Mouse (Mus musculus): Measurements from ENCODE around the gene Vwa5b2.
A peak's percentile ranks its signal among the peaks of the same experiment; 100 is the strongest.

Vwa5b2 gene

DNA sequence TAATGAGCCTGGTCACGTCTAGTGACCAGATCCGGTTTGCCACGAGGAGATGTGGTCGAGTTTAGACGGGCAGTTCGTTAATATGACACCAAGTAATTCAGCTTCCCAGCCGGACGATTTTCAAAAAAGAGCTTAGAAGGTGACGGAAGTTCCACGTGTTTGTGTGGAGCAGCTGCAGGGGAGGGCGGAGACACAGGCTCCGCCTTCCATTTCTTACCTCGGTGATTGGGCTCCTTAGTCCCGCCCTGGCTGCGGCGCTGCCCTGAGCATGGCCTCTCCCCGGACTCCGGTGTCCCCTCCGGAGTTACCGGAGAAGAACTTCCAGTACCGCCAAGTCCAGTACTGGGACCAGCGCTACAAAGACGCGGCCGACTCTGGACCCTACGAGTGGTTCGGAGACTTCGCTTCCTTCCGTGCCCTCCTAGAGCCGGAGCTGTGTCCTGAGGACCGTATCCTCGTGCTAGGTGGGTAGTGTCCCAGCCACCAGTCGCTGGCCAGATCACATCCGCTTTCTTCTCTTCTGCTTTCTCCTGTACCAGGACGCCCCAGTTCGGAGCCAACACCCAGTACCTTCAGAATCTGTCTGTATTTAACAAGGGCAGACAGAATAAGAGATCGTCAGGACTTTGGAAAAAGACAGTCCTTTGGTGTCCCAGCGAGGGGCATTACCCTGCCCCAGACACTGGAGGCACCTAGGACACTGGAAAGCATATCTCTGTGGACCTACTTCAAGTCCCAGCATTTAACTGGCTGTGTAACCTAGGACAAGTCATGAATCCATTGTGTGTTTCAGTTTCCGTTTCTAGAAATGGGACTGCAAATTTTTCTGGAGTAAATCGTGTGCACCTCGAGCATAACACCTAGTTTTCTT, 22.3 kb downstream of the Vwa5b2 start, which contains the start of the genes Eef1akmt4, Gm49333 and Alg3:
Gene Eef1akmt4 (plus strand): TSS at position 237 of the 871 bp plus-strand sequence.
Gene Gm49333 (plus strand): TSS at position 254 of the 871 bp plus-strand sequence.
Gene Alg3 (minus strand): TSS at position 379 of the 871 bp plus-strand sequence.
- peak; percentile 90 for DNase-seq

DNA sequence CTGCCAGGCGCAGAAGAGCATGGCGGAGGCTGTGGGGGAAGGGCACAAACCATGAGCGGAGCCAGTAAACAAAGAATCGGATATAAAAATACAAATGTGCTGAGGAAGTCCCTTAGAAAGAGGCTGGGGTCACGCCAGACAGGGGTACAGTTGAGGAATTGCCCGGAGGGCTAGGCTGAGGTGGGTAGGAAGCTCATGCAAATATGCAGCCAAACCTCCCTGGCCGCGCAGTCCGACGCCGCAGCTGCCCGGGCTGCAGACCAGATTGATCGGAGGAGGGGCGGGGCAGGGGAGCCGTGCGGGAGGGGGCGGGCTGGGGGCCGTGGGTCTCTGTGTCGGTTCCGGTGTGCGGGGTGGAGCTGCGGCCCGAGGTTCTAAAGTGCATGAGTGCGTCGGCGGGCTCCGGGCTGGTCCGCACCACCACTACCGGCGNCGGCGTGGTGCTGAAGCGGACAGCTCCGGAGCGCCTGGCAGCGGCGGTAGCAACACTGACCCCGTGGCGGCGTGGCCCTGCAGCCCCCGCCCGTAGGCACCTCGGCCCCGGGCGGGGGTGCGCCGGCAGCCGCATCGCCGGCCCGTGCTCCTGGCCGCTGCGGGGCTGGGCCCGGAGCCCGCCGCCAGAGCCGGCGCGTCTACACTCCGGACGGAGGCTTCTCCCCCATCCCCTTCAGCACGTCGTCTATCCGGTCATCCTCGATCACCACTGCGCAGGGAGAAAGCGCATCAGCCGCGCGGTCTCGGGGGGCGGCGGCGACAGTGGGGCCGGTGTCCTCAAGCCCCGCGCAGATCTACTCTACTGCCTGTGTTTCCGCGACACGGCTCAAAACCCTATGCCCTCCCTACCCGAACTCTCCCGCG, 30.5 kb downstream of the Vwa5b2 start:
- DNase-seq = peak; percentile 66

DNA sequence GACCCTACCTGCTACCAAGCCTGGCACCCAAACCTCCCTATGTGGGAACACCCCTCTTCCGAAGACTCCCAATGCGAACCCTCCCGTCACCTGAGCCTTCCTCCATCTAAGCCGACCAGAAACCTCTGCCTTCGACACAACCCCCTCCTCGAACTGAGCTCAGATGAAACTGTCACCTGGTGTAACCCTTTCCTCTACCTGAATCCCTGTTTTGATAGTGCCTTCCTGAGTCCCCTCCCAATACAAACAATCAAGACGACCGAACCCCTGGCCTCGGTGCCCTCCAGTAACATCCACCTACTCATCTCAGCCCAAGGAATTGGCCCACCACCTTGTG, 31.1 kb downstream of the Vwa5b2 start:
- DNase-seq = no peak

DNA sequence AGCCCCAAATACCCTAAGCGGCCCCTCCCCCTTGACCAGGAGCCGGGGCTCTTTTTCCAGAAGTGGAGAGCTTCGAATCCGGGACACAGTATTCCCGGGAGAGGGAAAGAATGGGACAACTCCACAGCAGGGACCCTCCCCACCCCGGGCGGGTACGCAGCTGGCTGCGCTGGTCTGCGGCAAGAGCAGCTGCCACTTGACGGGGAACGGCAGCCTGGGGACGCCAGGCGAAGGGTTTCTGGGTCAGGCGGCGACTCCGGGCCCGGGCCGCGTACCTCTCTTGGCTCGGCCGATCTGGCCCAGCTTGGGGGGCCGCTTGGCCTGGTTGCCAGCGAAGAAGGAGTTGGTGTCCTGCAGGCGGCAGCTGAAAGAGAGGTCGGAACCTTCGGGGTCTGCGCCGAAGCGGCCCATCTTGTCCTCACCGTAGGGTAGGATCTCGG, 31.5 kb downstream of the Vwa5b2 start:
- DNase-seq = no peak

DNA sequence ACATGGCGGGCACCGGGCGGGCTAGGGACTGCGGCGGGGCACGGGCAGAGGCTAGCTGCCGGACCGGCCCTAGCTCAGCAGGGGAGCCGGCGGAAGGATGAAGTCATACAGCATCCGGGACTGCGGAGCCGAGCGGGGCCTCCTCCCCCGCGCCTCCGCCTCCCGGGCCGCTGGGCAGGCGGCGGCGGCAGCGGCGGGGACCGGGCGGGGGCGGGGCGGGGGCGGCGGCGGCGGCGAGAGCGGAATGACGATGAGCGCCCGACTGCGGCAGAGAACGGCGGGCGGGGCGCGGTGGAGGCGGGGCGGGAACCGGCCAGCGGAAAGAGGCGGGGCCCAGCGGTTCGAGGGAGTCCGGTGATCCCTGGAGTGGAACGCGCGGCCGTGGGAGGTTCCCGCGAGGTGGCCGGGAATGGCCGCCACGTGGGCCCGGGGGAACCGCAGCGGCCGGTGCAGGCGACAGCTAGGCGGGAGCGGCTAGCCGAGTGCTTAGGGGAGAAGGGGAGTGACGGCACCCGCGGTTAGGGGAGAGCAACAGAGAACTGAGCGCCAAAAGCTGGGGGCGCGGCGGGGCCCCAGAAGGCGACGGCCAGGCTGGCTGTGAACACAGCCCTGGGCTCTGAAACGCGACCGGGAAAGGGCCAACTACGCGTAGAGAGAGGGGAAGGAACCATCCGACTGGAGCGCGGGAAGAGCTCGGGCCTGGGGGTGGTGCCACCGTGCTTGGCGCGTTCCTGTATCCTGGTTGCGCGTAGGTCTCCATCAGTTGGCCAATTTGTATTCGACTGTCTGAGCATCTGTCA, 32.1 kb downstream of the Vwa5b2 start, which contains the start of gene Camk2n2:
Gene Camk2n2 (minus strand): TSS at position 97 of the 800 bp plus-strand sequence.
- peak; percentile 82 for DNase-seq

DNA sequence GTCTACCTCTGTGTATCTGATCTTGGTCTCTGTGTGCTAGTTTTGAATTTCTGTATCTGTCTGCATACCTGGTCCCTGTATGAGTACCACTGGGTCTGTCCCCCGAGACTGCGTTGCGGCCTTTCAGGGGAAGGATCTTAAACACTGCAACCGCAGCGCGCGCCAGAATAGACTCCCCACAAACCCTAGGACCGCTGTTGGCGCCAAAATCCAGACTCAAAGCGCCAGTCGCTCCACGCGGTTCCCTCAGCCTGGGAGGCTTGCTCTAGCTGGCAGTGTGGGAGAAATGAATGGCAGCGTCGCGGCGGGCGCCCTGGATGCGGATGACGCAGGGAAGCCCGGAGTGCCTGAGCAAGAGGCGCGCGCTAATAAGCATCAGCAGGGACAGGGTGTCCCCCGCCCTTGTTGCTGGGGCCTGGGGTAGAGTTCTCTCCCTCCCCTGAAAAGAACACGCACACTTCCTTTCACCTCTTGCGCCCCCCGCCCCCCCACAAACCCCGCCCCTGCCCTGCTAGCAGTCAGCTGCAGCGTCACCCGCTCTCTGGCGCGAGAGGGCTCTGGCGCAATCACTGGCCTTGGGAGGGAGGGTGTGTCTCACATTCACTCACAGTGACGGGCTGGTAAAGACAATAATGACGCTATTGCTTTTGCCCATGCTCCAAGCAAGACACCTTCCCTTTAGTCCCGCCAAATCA, 32.9 kb downstream of the Vwa5b2 start:
- peak; percentile 52 for DNase-seq

DNA sequence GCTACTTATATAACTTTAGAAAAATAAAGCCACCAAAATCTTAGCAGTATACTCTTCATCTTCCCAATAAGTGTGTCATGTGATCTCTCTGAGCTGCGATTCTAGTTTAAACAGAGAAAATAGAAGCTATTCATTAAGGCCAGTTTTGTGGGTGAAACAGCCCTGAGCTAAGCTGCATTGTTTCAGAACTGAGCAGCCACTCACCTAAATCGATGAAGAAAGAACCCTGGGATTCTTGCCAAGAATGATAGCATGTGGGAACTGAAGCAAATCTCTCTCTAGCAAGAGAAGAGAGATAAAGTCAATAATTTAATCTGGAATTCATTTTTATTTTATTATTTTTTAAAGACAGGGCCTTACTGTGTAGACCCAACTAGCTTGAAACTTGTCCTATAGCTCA, 33.9 kb downstream of the Vwa5b2 start:
- no peak for DNase-seq

DNA sequence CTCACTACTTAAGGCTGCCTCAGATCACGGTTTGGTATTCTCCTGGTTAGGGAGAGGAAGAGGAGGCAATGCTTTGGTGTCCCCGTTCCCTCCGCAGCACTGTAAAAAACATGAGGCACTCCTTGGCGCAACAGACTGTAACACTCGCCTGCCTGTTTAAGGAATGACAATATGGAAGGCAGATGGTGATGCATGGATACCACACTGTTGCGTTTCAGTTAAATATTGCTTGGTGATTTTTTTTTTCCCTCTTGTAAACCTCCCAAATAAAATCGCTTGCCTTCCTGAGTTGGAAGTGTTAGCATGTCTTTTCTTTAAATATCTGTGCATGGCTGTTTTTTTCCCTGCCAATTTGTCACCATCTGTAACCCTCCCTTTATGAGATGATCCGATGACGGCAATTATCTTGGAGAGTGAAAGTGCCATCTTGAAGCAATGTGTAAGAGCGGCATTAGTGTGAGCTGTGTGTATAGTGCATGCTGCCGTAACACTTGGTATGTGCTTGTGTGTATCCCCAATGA, 39.7 kb downstream of the Vwa5b2 start:
- DNase-seq = no peak

DNA sequence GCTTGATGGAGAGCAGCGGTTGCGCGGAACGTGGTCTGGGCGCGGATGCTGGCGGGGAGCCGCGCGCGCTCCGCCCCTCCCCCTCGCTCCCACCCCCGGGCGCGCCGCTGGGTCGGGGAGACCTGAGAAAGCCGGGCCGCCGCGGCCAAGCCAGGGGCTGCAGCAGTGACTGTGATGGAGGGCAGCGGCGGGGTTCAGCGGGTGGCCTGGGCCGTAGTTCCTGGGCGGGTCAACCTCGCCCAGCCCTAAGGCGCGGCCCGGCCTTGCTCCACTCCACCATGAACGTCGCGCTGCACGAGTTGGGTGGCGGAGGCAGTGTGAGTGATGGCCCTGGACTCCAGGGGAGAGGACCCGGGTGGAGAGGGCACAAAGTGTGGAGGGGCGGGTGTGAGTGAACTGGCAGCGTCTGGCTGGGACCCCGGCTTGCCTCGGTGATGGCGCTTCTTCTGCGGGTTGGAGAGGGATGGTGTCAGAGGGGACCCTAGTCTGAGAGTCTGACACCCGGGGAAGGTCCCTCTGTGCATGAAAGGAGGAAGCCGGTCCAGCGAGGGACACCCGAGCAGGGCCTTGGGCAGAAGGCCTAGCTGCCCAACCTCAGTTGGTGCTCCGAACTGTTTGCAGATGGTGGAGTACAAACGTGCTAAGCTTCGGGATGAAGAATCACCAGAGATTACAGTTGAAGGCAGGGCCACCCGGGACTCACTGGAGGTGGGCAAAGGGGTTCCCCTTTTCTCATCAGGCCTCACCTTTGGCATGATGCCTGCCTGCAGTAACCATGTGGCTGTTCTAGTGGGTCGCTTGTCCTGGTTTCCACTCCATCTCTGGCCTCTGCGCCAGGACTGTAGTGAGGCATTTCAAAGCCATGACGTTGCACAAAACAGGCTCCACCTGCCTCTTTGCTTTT, 40.7 kb downstream of the Vwa5b2 start, which contains the start of gene Ece2:
Gene Ece2 (plus strand): TSS at position 98 of the 904 bp plus-strand sequence.
- DNase-seq = peak; percentile 32

DNA sequence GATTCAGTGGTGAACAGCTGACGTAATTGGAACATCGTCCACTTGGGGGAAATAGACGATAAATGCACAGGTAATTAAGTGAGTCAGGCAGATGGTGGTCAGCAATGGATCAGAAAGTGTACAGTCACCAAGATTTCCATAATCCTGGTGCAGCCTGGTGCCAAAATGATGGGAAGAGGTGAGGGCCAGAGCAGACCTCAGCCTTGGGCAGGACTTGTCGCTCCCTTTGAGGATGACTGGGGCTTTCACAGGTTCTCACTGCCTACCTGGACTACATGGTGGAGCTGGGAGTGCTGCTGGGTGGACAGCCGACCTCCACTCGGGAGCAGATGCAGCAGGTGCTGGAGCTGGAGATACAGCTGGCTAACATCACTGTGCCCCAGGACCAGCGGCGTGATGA, 48.1 kb downstream of the Vwa5b2 start:
- DNase-seq = no peak

DNA sequence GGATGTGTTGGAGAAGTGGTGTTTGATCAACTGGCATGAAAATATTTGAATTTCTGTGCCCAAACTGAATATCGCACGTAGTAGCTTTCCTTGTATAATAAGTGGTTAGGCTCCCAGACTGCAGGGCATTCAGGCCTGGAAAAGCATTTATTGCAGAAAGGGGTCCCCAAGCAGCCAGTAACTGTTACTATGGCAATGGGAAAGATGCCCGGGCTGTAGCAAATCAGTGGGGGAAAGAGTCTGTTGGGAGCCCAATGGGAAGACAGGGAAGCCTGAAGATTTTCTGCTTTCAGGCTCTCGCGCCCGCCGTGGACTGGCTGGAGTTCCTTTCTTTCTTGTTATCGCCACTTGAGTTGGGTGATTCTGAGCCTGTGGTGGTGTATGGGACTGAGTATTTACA, 49.1 kb downstream of the Vwa5b2 start:
- no peak for DNase-seq

DNA sequence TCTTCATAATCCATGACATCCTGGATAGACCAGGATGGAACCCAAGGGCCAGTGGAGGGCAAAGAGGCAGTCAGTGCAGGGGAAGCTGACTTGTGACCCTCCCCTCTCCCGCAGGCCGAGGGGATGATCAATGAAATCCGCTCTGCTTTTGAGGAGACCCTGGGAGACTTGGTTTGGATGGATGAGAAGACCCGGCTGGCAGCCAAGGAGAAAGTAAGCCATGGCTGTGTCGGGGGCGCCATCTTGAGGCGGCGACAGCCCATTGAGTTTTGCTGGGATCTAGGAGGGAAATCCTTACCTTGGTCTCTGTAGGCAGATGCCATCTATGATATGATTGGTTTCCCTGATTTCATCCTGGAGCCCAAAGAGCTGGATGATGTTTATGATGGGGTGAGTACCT, 52.9 kb downstream of the Vwa5b2 start:
- peak; percentile 86 for DNase-seq

DNA sequence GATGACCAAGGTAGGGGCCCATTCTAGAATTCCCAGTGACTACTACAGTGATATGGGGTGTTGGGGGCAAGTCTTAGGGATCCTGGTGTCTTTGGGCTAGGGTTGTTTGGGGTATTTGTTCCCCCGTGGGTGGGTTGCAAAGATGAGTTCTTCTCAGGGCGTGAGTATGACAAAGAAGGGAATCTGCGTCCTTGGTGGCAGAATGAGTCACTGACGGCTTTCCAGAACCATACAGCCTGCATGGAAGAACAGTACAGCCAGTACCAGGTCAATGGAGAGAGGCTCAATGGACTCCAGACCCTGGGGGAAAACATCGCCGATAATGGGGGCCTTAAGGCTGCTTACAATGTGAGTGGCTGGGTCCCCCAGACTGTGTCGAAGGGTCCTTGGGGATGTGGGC, 54.6 kb downstream of the Vwa5b2 start:
- DNase-seq = no peak

DNA sequence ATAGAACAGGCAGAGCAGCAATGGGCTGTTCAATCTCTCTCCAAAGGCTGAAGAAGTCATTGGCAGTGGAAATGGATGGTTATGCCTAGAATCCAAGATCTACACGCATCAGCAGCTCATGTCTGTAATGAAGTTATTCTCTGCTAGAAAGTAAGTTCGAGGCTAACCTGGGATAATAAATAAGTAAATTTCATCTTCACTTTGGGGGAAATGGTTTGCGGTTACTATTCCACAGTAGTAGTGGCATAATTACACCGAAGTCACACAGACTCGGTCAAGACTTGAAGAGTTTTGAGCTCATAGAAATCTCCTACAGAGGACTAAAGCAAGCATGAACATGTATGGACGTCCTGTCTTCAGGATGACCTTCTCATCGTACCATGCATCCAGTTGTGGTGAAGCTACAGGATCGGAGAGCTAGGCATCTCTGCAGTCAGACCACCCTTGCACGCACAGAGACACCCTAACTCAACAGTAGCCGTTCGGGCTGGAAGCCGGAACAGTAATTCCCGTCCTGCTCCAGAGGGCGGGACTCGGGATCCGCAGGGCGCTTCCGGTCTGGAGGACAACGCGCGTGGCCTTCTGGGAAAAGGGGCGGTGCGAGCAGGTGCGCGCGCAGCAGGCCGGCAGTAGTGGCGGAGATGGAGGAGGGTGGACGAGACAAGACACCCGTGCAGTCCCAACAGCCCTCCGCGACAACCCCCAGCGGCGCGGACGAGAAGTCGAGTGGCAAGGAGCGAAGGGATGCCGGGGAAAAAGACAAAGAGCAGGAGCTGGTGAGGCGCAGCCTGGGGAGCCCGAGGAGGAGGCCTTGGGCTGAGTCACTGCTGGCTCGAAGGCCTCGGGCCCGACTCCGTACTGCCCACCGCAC, 62.0 kb downstream of the Vwa5b2 start, which contains the start of gene Psmd2:
Gene Psmd2 (plus strand): TSS at position 577 of the 871 bp plus-strand sequence.
- peak; percentile 99 for DNase-seq

DNA sequence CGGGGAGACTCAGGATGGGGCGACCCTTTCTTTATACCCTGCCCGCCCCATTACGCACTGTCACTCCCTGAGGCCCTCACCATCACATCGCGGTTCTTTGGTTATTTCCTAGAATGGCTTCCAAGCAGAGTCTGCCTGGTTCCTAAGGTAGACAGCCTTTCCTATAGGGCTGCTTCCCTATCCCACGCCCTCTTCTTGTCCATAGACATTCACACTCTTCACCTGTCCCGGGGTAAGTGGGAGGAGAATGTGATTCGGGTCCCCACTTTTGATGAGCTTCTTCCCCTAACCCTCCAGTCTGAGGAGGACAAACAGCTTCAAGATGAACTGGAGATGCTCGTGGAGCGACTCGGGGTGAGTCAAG, 62.7 kb downstream of the Vwa5b2 start:
- no peak for DNase-seq

DNA sequence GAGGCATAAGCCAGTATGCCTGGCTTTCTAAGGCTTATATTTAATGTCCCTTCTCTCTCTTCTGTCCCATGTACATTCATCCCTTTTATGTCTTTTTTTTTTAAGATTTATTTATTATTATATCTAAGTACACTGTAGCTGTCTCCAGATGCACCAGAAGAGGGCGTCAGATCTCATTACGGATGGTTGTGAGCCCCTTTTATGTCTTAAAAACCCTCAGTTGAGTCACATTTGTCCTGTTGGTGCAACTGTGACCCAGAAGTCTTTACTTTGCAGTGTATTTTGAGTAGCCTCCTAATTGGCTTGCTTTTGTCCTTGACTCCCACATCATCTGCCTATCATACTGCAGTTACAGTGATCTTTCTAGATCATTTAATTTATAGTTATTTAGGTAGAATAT, 64.0 kb downstream of the Vwa5b2 start:
- DNase-seq = no peak

Measured in kidney, postnatal 10 days (tissue).